Mouse (Mus musculus) lung, postnatal 0 days (tissue): ENCODE results near the gene Hs2st1.

Experiments used
- CTCF ChIP-seq: IDR thresholded peaks from 2 replicates; pipeline ENCODE4 v1.5.1; 2016; ENCODE audit warnings: antibody characterized with exemption, mild to moderate bottlenecking
- EP300 ChIP-seq: IDR thresholded peaks from 2 replicates; pipeline ENCODE4 v1.6.1; 2016; ENCODE audit warnings: antibody characterized with exemption, mild to moderate bottlenecking, control low read depth

DNA sequence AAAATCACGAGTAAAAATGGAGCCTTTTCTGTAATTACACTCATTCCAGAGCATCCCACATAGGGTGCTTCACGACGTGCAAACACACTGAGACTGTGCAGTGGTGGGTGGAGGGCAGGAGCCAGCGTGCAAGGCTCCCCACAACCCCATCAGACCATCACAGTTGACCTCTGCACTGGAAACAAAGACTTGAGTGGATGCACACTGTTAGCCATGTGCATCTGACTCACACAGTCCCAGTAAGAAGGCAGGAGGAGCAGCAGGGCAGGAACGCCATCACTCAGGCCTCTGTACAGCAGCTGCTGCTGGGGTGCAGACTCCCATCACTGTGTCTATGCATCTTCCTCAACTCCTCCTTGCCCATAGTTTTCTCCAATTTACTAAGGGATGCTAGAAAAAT lies 75.1 kb downstream of the Hs2st1 start:
- TF ChIP-seq CTCF, result no peak
- no peak for TF ChIP-seq EP300
